Mouse (Mus musculus): Measurements from ENCODE around the gene Tmem30c.
A peak's percentile ranks its signal among the peaks of the same experiment; 100 is the strongest.
"Not testable (repeated sequence)": the region's sequence is repeated elsewhere in the genome, so short reads cannot be mapped to it uniquely, and the experiment has no call there.

Gene Tmem30c

GRCm38 (mm10) chr16:57292296-57292695, 369 bp downstream of the Tmem30c start:
- no peak for DNase-seq

GRCm38 (mm10) chr16:57291696-57292095, 969 bp downstream of the Tmem30c start:
- no peak for DNase-seq

- no peak for DNase-seq
Observed at GRCm38 (mm10) chr16:57281417-57281816, 11.2 kb downstream of the Tmem30c start.

GRCm38 (mm10) chr16:57280221-57281217, 12.1 kb downstream of the Tmem30c start:
- peak; percentile 13 for DNase-seq

- DNase-seq, result no peak
Observed at GRCm38 (mm10) chr16:57278976-57279626, 13.6 kb downstream of the Tmem30c start.

GRCm38 (mm10) chr16:57269751-57270150, 22.9 kb downstream of the Tmem30c start:
- DNase-seq, result no peak

- peak; percentile 80 for DNase-seq
Observed at GRCm38 (mm10) chr16:57268058-57268841, 24.4 kb downstream of the Tmem30c start.

- DNase-seq, result no peak
Observed at GRCm38 (mm10) chr16:57267068-57267467, 25.6 kb downstream of the Tmem30c start.

- DNase-seq, result no peak
Observed at GRCm38 (mm10) chr16:57260152-57260551, 32.5 kb downstream of the Tmem30c start.

GRCm38 (mm10) chr16:57259356-57260083, 33.1 kb downstream of the Tmem30c start:
- DNase-seq, result no peak

- DNase-seq, result no peak
Observed at GRCm38 (mm10) chr16:57251589-57252421, 40.9 kb downstream of the Tmem30c start.

GRCm38 (mm10) chr16:57250991-57251390, 41.7 kb downstream of the Tmem30c start:
- DNase-seq, result no peak

- DNase-seq, result no peak
Observed at GRCm38 (mm10) chr16:57247464-57247863, 45.2 kb downstream of the Tmem30c start.

GRCm38 (mm10) chr16:57246596-57246995, 46.1 kb downstream of the Tmem30c start:
- DNase-seq, result no peak

- peak; percentile 53 for DNase-seq
Observed at GRCm38 (mm10) chr16:57243858-57244248, 48.8 kb downstream of the Tmem30c start.

GRCm38 (mm10) chr16:57243205-57243857, 49.3 kb downstream of the Tmem30c start:
- DNase-seq, result no peak

GRCm38 (mm10) chr16:57242857-57243204, 49.8 kb downstream of the Tmem30c start:
- DNase-seq, result no peak

GRCm38 (mm10) chr16:57235871-57236510, 56.7 kb downstream of the Tmem30c start:
- no peak for DNase-seq

GRCm38 (mm10) chr16:57231937-57232310, 60.7 kb downstream of the Tmem30c start:
- DNase-seq, result not testable (repeated sequence)

All from layer of hippocampus, adult 9-11 months (tissue).